Mouse (Mus musculus) midbrain, embryonic 14.5 days (tissue): ENCODE measurements around the gene Fgfr2. TPM values are rescaled to one million over a fixed set of nuclear protein-coding genes. Genes with fewer than 3 reads are reported as not detected.

ENCODE experiments used
- ATAC-seq: fragments of 200-750 bp; cut with Nextera tagmentation; 2 replicates; pipeline ENCODE4 v1.8.0; 2017; ENCODE audit warnings: moderate number of reproducible peaks, moderate library complexity; ENCODE audit not compliant: low FRiP score, low TSS enrichment
- DNase-seq: peaks from one replicate; pipeline ENCODE4 v3.0.0-alpha.2; 2015
- H3K27ac ChIP-seq: fragments of 300-500 bp; sonication (generic); replicated peaks from 2 replicates; pipeline ENCODE4 v1.5.1; 2014; ENCODE audit warnings: mild to moderate bottlenecking, low read depth, low read length, moderate library complexity
- H3K27me3 ChIP-seq: fragments of 300-500 bp; sonication (generic); 2 replicates; pipeline ENCODE4 v1.6.1; 2014; ENCODE audit warnings: low read length, control low read depth, mixed read lengths; ENCODE audit not compliant: control insufficient read depth, insufficient read depth
- H3K36me3 ChIP-seq: fragments of 300-500 bp; sonication (generic); 2 replicates; pipeline ENCODE4 v1.6.1; 2014; ENCODE audit warnings: low read length, control low read depth; ENCODE audit not compliant: control insufficient read depth, insufficient read depth
- H3K4me1 ChIP-seq: fragments of 300-500 bp; sonication (generic); 2 replicates; pipeline ENCODE4 v1.6.1; 2014; ENCODE audit warnings: mild to moderate bottlenecking, antibody characterized with exemption, low read length, control low read depth; ENCODE audit not compliant: control insufficient read depth, insufficient read depth
- H3K4me2 ChIP-seq: fragments of 300-500 bp; sonication (generic); 2 replicates; pipeline ENCODE4 v1.6.1; 2014; ENCODE audit warnings: mild to moderate bottlenecking, low read length, moderate library complexity
- H3K4me3 ChIP-seq: fragments of 300-500 bp; sonication (generic); replicated peaks from 2 replicates; pipeline ENCODE4 v1.5.1; 2014; ENCODE audit warnings: low read depth, low read length
- H3K9ac ChIP-seq: fragments of 300-500 bp; sonication (generic); replicated peaks from 2 replicates; pipeline ENCODE4 v1.6.1; 2014; ENCODE audit warnings: mild to moderate bottlenecking, low read length, moderate library complexity
- H3K9me3 ChIP-seq: fragments of 300-500 bp; sonication (generic); 2 replicates; pipeline ENCODE4 v1.6.1; 2016; ENCODE audit warnings: low read length, control low read depth, mixed read lengths; ENCODE audit not compliant: control insufficient read depth
- WGBS: fragments of 180-500 bp; shearing (Covaris S2); extraction: QIAGEN DNeasy Blood & Tissue Kit; methylation state at CpG from one replicate; pipeline ENCODE4 v1.1.7; 2014; 5-methylcytosine and 5-hydroxymethylcytosine counted together
- polyA plus RNA-seq: library from polyadenylated mRNA; unstranded; fragments of >200 nt; fragmentation: Nextera tagmentation; extraction: Ambion mirVana; gene quantifications from 2 replicates; pipeline ENCODE4 v1.2.1, GENCODE M21; 2014

Gene Fgfr2
- polyA plus RNA-seq, 1 experiment from 2014 or later = 28.1 TPM

- Histone ChIP-seq H3K4me3 (no peak overlapping the region), H3K4me2 (no peak overlapping the region), H3K27me3 (no peaks in the 10 kb centered on the region), H3K9ac (no peak overlapping the region), H3K27ac (no peak overlapping the region), H3K36me3 (0 out of 2 replicates have a peak, but pooled peaks cover 9% of the 10 kb centered on the region), H3K4me1 (peaks cover 22% of the 10 kb centered on the region), H3K9me3 (no peaks in the 10 kb centered on the region)
- no peak for DNase-seq
- WGBS = 80% methylated on average over 4 of the region's 4 CpGs
- no peak for ATAC-seq
Measured at GRCm38 (mm10) chr7:132764896-132765491, 358.2 kb downstream of the Fgfr2 start.

GRCm38 (mm10) chr7:132764314-132764713, 358.8 kb downstream of the Fgfr2 start:
- Histone ChIP-seq H3K9me3 (no peaks in the 10 kb centered on the region), H3K27me3 (no peaks in the 10 kb centered on the region), H3K4me3 (no peak overlapping the region), H3K36me3 (peaks cover 4% of the 10 kb centered on the region; the same call in 1 of the 2 replicates), H3K27ac (no peak overlapping the region), H3K9ac (no peak overlapping the region), H3K4me2 (no peak overlapping the region), H3K4me1 (peaks cover 22% of the 10 kb centered on the region)
- 98% methylated on average over 4 of the region's 4 CpGs for WGBS
- ATAC-seq (no peak), DNase-seq (no peak)

- Histone ChIP-seq H3K36me3 (peaks cover 6% of the 10 kb centered on the region; the same call in 1 of the 2 replicates), H3K4me1 (peaks cover 22% of the 10 kb centered on the region), H3K27me3 (no peaks in the 10 kb centered on the region), H3K27ac (no peak overlapping the region), H3K4me2 (no peak overlapping the region), H3K9me3 (no peaks in the 10 kb centered on the region), H3K4me3 (no peak overlapping the region), H3K9ac (no peak overlapping the region)
- 93% methylated on average over 5 of the region's 5 CpGs for WGBS
- ATAC-seq (no peak), DNase-seq (no peak)
Measured at GRCm38 (mm10) chr7:132763911-132764310, 359.2 kb downstream of the Fgfr2 start.

- H3K27me3 ChIP-seq = no peaks in the 10 kb centered on the region
- no peak overlapping the region for H3K4me2 ChIP-seq
- ATAC-seq (no peak), DNase-seq (no peak)
- H3K9me3 ChIP-seq = no peaks in the 10 kb centered on the region
- H3K4me1 ChIP-seq = peaks cover 22% of the 10 kb centered on the region
- 94% methylated on average over 6 of the region's 6 CpGs for WGBS
- H3K4me3 ChIP-seq = no peak overlapping the region
- no peak overlapping the region for H3K27ac ChIP-seq
- peaks cover 11% of the 10 kb centered on the region; the same call in 1 of the 2 replicates for H3K36me3 ChIP-seq
- no peak overlapping the region for H3K9ac ChIP-seq
Measured at GRCm38 (mm10) chr7:132763351-132763750, 359.8 kb downstream of the Fgfr2 start.

GRCm38 (mm10) chr7:132761409-132761808, 361.7 kb downstream of the Fgfr2 start:
- H3K27ac ChIP-seq = no peak overlapping the region
- no peak for DNase-seq
- H3K4me2 ChIP-seq = no peak overlapping the region
- no peak overlapping the region for H3K9ac ChIP-seq
- H3K4me3 ChIP-seq = no peak overlapping the region
- no peaks in the 10 kb centered on the region for H3K9me3 ChIP-seq
- no peak for ATAC-seq
- peaks cover 22% of the 10 kb centered on the region; the same call in 1 of the 2 replicates for H3K36me3 ChIP-seq
- peaks cover 4% of the 10 kb centered on the region for H3K4me1 ChIP-seq
- H3K27me3 ChIP-seq = no peaks in the 10 kb centered on the region
- WGBS = 93% methylated on average over 2 of the region's 2 CpGs

GRCm38 (mm10) chr7:132760589-132761180, 362.5 kb downstream of the Fgfr2 start:
- ATAC-seq = no peak
- Histone ChIP-seq H3K27ac (no peak overlapping the region), H3K9ac (no peak overlapping the region), H3K27me3 (no peaks in the 10 kb centered on the region), H3K4me3 (no peak overlapping the region), H3K4me1 (no peaks in the 10 kb centered on the region), H3K4me2 (no peak overlapping the region), H3K36me3 (peaks cover 21% of the 10 kb centered on the region; the same call in 1 of the 2 replicates), H3K9me3 (no peaks in the 10 kb centered on the region)
- 95% methylated on average over 6 of the region's 6 CpGs for WGBS
- no peak for DNase-seq

- no peaks in the 10 kb centered on the region for H3K9me3 ChIP-seq
- no peak overlapping the region for H3K4me2 ChIP-seq
- H3K27ac ChIP-seq = no peak overlapping the region
- H3K36me3 ChIP-seq = peaks cover 21% of the 10 kb centered on the region; the same call in 1 of the 2 replicates
- WGBS = 71% methylated on average over 6 of the region's 6 CpGs
- ATAC-seq = no peak
- H3K9ac ChIP-seq = no peak overlapping the region
- H3K4me1 ChIP-seq = 0 out of 2 replicates have a peak, but pooled peaks cover 2% of the 10 kb centered on the region
- no peaks in the 10 kb centered on the region for H3K27me3 ChIP-seq
- DNase-seq = no peak
- no peak overlapping the region for H3K4me3 ChIP-seq
Measured at GRCm38 (mm10) chr7:132759926-132760325, 363.2 kb downstream of the Fgfr2 start.

GRCm38 (mm10) chr7:132759405-132759891, 363.7 kb downstream of the Fgfr2 start:
- H3K4me1 ChIP-seq = peaks cover 6% of the 10 kb centered on the region; the same call in 1 of the 2 replicates
- H3K9ac ChIP-seq = no peak overlapping the region
- no peak overlapping the region for H3K4me3 ChIP-seq
- H3K36me3 ChIP-seq = peaks cover 21% of the 10 kb centered on the region; the same call in 1 of the 2 replicates
- no peak overlapping the region for H3K4me2 ChIP-seq
- 93% methylated on average over 22 of the region's 22 CpGs for WGBS
- H3K27me3 ChIP-seq = no peaks in the 10 kb centered on the region
- no peak for ATAC-seq
- no peak for DNase-seq
- H3K27ac ChIP-seq = no peak overlapping the region
- no peaks in the 10 kb centered on the region for H3K9me3 ChIP-seq

GRCm38 (mm10) chr7:132758875-132759274, 364.3 kb downstream of the Fgfr2 start:
- H3K36me3 ChIP-seq = peaks cover 21% of the 10 kb centered on the region; the same call in 1 of the 2 replicates
- H3K9me3 ChIP-seq = no peaks in the 10 kb centered on the region
- H3K27ac ChIP-seq = no peak overlapping the region
- H3K4me1 ChIP-seq = peaks cover 11% of the 10 kb centered on the region; the same call in 1 of the 2 replicates
- H3K4me3 ChIP-seq = no peak overlapping the region
- 67% methylated on average over 5 of the region's 5 CpGs for WGBS
- no peaks in the 10 kb centered on the region for H3K27me3 ChIP-seq
- ATAC-seq (no peak), DNase-seq (no peak)
- no peak overlapping the region for H3K9ac ChIP-seq
- H3K4me2 ChIP-seq = no peak overlapping the region
